Mouse (Mus musculus) embryo, embryonic 11 days (tissue): ENCODE measurements at regions not wholly inside any gene's neighbourhood (a gene's known extent, or its start where the extent isn't known, plus 50 kb on each side); places are given as distances from the start of the nearest gene placed in this dataset.

ENCODE experiments used
- DNase-seq: peaks from one replicate; pipeline ENCODE4 v3.0.0-alpha.2; 2015

- peak; percentile 16 for DNase-seq
Measured at GRCm38 (mm10) chr6:10156097-10156496, 1207.9 kb downstream of the Nxph1 start.

GRCm38 (mm10) chr6:10181590-10182183, 1233.5 kb downstream of the Nxph1 start:
- DNase-seq: no peak

GRCm38 (mm10) chr6:10185971-10186370, 1237.7 kb downstream of the Nxph1 start:
- no peak for DNase-seq
